Mouse (Mus musculus) forebrain, embryonic 12.5 days (tissue): ENCODE measurements around the gene Stx12. TPM values are rescaled to one million over a fixed set of nuclear protein-coding genes. Genes with fewer than 3 reads are reported as not detected.

Experiments used
- ATAC-seq: fragments of 200-750 bp; cut with Nextera tagmentation; 2 replicates; pipeline ENCODE4 v1.8.0; 2017; ENCODE audit warnings: moderate TSS enrichment; ENCODE audit not compliant: low FRiP score
- H3K27ac ChIP-seq: fragments of 300-500 bp; sonication (generic); 2 replicates; pipeline ENCODE4 v1.5.1; 2016; ENCODE audit warnings: mild to moderate bottlenecking
- H3K27me3 ChIP-seq: fragments of 300-500 bp; sonication (generic); 2 replicates; pipeline ENCODE4 v1.6.1; 2016; ENCODE audit warnings: mild to moderate bottlenecking
- H3K36me3 ChIP-seq: fragments of 300-500 bp; sonication (generic); replicated peaks from 2 replicates; pipeline ENCODE4 v1.6.1; 2016; ENCODE audit warnings: mild to moderate bottlenecking
- H3K4me1 ChIP-seq: fragments of 300-500 bp; sonication (generic); 2 replicates; pipeline ENCODE4 v1.6.1; 2016
- H3K4me2 ChIP-seq: fragments of 300-500 bp; sonication (generic); 2 replicates; pipeline ENCODE4 v1.6.1; 2016; ENCODE audit warnings: mild to moderate bottlenecking, moderate library complexity
- H3K4me3 ChIP-seq: fragments of 300-500 bp; sonication (generic); replicated peaks from 2 replicates; pipeline ENCODE4 v1.5.1; 2016; ENCODE audit warnings: mild to moderate bottlenecking
- H3K9ac ChIP-seq: fragments of 300-500 bp; sonication (generic); 2 replicates; pipeline ENCODE4 v1.6.1; 2016; ENCODE audit warnings: mild to moderate bottlenecking
- H3K9me3 ChIP-seq: fragments of 300-500 bp; sonication (generic); 2 replicates; pipeline ENCODE4 v1.6.1; 2016
- WGBS: fragments of 180-500 bp; shearing (Covaris S2); methylation state at CpG from one replicate; pipeline ENCODE4 v1.1.7; 2016; 5-methylcytosine and 5-hydroxymethylcytosine counted together
- polyA plus RNA-seq: library from polyadenylated mRNA; unstranded; fragments of >200 nt; fragmentation: Nextera tagmentation; extraction: Ambion mirVana; gene quantifications from 2 replicates; pipeline ENCODE4 v1.2.1, GENCODE M21; 2016

Gene Stx12
- polyA plus RNA-seq, 1 experiment from 2014 or later, result 94.7 TPM

DNA sequence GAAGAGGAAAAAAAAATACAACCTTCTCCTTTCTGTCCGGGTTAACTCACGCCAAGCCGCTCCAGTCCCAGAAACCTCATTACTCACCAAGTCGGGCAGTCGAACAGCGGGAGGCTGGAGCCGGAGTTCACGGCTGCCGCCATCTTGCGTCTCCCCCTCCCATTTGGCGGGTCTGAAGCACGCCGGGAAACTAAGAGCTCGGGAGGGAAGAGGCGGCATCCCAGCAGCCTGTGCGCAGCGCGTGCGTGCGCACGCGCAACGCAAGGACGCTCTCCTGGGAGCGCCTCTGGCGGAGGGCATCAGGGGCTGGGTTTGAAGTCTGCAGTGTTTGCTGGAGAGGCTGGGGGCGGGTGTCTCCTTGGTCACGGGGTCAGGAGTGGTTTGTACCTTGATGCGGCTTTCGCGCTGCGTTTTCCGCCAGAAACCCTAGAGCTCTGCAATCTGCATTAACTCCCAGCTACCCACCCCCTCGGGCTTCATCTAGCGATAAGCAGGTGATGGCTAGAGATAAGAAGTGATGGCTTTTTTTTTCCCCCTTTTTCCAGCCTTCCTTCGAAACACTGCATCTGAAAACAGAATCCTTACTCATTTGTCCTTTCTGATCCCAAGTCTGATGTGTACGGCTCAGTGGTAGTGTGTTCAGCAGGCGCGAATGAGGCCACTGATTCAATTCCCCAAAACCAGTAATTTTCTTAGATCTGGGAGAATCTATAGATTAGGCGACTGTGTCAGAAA is 41.2 kb downstream of the Stx12 start, which contains the start of gene Ppp1r8:
Ppp1r8 (minus strand) TSS at position 200 of the 735 bp plus-strand sequence.
- H3K4me2 ChIP-seq, result peak within 1 kb of the TSS; percentile 68
- peak within 1 kb of the TSS; percentile 88 for H3K4me3 ChIP-seq
- peak; percentile 98 for ATAC-seq
- H3K36me3 ChIP-seq, result peaks cover 32% of the 10 kb centered on the region
- H3K9me3 ChIP-seq, result no peaks in the 10 kb centered on the region
- H3K9ac ChIP-seq, result peak within 1 kb of the TSS; percentile 95
- H3K27me3 ChIP-seq, result no peaks in the 10 kb centered on the region
- peak within 1 kb of the TSS; percentile 84 for H3K27ac ChIP-seq
- peaks cover 24% of the 10 kb centered on the region for H3K4me1 ChIP-seq
- 1% methylated on average over 40 of the region's 40 CpGs for WGBS

DNA sequence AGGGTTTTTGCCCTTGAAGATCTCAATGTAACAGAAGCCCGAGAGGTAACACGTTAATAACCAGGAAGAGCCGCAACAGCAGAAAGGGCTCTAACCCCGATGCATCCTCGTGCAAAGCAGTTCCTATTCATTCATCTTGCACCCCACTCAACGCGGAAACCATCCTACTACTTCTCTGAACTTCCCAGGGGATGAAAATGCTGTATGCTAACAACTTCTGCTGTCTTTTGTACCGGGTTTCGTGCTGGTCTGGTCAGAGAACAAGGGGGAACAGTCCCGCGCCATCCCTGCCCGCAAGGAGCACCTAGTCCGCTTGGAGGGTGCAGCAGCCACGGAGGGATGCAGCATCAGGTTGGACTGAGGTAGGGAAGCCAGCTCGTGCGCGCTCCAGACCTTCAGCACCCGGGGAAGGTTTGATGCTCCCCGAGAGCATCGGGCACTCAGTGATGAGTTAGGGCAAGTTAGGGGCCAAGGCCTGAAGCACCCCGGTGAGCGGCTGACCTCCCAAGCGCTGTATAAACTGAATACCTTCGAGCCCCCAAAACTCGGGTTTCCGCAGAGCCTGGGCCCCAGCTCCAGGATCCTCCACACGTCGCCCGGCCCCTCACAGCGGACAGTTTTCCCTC is 41.9 kb downstream of the Stx12 start:
- Histone ChIP-seq H3K4me3 (peak overlapping the region; percentile 88), H3K36me3 (peaks cover 32% of the 10 kb centered on the region), H3K9me3 (no peaks in the 10 kb centered on the region), H3K4me1 (peaks cover 24% of the 10 kb centered on the region), H3K27me3 (no peaks in the 10 kb centered on the region), H3K27ac (peak overlapping the region; percentile 84), H3K4me2 (peak overlapping the region; percentile 68), H3K9ac (peak overlapping the region; percentile 95)
- WGBS, result under 1% methylated on average over 30 of the region's 30 CpGs
- ATAC-seq, result 0 out of 2 replicates have a peak, but pooled peaks have one; percentile 23

DNA sequence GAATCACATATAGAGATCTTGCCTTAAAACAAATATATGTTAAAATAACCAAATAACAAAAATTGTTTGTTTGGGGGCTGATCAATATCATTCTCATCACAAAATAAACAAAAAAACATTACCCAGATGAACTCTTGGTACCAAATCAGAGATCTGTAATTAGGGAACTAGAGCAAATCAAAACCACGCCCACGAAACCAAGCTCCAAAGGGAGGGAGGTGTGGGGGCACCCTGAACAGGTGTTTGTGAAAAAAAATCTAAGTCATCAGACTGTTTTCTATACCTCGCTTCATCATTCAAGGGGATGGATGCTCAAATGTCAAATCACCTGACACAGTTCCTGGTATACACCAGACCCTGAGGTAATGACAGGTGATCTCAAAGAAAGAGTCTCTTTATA is 42.8 kb downstream of the Stx12 start:
- WGBS, result 83% methylated on average over 3 of the region's 3 CpGs
- no peak for ATAC-seq

DNA sequence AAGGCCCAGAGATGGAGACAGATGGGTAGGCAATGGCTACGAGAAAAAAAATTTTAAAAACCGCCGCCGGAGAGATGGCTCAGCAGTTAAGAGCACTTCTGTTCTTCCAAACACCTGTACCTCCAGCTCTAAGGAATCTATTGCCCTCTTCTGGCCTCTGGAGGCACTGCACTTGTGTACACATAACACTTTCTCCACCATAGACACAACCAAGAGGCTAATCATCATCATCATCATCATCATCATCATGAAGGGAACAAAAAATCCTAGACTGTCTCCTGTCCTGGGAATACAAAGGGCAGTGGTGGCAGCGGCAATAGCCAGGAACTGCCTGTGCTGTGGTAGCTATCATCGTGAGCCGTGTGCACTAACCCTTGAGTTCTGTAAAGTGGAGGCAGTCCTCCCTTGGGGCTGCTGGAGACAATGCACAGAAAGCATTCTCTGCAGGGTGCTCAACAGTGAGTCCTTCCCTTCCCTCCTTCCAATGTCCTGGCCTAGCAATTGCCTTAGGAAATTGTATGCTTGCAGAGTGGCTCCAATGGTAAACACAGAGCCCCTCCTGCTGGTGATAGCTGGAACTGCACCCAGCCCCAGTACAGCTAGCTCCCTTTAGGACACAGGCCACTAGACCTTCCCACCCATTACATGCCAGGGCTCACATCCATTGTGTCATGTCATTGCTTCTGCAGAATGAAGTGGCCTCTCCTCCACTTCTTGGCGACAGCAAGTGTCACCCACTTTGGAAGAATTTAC is 60.5 kb downstream of the Stx12 start:
- no peak overlapping the region for H3K4me3 ChIP-seq
- H3K9ac ChIP-seq, result no peak overlapping the region
- no peak overlapping the region for H3K27ac ChIP-seq
- WGBS, result 80% methylated on average over 8 of the region's 8 CpGs
- peaks cover 9% of the 10 kb centered on the region; the same call in 1 of the 2 replicates for H3K9me3 ChIP-seq
- H3K36me3 ChIP-seq, result peaks cover 46% of the 10 kb centered on the region
- no peaks in the 10 kb centered on the region for H3K4me1 ChIP-seq
- no peaks in the 10 kb centered on the region for H3K27me3 ChIP-seq
- no peak for ATAC-seq
- no peak overlapping the region for H3K4me2 ChIP-seq

More for the DNA sequence above, 42.8 kb downstream of the Stx12 start:
- Histone ChIP-seq H3K9ac (peak overlapping the region; percentile 95), H3K27ac (no peak overlapping the region), H3K4me1 (peaks cover 24% of the 10 kb centered on the region), H3K4me3 (peak overlapping the region; percentile 88), H3K27me3 (no peaks in the 10 kb centered on the region), H3K4me2 (peak overlapping the region; percentile 68), H3K9me3 (no peaks in the 10 kb centered on the region), H3K36me3 (peaks cover 41% of the 10 kb centered on the region)

DNA sequence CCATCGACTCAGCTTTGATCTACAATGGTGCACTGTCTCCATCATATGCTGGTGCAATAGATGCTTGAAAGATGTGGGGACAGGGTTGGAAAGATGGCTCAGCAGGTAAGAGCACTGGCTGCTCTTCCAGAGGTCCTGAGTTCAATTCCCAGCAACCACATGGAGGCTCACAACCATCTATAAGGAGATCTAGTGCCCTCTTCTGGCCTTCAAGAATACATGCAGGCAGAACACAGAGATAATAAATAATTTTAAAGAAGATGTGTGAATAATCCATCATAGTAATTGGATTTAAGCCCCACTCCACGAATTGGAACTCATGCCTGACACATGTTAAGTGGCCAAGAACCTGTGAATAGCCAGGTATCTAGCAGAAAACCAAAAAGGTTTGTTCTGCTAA is 65.9 kb downstream of the Stx12 start:
- Histone ChIP-seq H3K4me3 (no peak overlapping the region), H3K4me1 (no peaks in the 10 kb centered on the region), H3K9me3 (peaks cover 13% of the 10 kb centered on the region; the same call in 1 of the 2 replicates), H3K9ac (no peak overlapping the region), H3K36me3 (no peaks in the 10 kb centered on the region), H3K4me2 (no peak overlapping the region), H3K27me3 (no peaks in the 10 kb centered on the region), H3K27ac (no peak overlapping the region)
- no peak for ATAC-seq
- WGBS, result 56% methylated on average over 2 of the region's 2 CpGs

DNA sequence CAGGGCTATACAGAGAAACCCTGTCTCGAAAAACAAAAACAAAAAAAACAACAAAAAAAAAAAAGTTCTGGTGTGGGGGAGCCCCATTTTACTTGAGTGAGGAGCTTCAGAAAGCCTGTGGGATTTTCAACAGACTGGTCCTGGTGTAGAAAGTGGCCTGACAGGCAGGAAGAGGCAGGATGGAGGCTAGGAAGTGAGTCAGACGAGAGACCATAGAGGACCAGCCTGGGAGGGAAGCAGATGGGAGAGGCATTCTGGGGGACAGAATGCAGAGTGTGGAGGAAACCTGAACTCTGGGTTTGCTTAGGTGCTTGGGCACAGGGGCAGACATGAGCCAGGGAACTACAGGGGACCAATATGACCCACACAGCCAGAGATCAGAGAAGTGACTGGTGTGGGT is 67.5 kb downstream of the Stx12 start:
- H3K9ac ChIP-seq, result no peak overlapping the region
- no peak overlapping the region for H3K4me2 ChIP-seq
- no peak for ATAC-seq
- 77% methylated on average over 2 of the region's 2 CpGs for WGBS
- no peaks in the 10 kb centered on the region for H3K4me1 ChIP-seq
- no peaks in the 10 kb centered on the region for H3K27me3 ChIP-seq
- H3K4me3 ChIP-seq, result no peak overlapping the region
- H3K9me3 ChIP-seq, result peaks cover 13% of the 10 kb centered on the region; the same call in 1 of the 2 replicates
- H3K27ac ChIP-seq, result no peak overlapping the region
- H3K36me3 ChIP-seq, result no peaks in the 10 kb centered on the region

DNA sequence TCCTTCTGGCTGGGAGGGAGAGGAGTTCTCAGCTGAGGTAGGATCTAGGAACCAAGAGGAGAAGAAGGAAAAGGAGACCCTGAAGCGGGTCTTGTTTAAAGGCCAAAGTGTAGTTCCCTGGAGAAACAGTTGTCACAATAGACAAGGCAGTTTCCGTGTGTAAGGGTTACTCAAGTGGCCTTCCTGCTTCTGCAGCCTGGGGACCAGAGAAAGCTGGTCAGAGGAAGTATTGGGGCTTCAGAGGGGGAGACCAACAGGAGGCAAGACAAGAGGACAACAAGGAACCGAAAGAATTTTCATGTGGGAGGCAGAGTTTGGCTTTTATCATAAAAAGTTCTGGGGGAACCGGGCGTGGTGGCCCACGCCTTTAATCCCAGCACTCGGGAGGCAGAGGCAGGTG is 67.9 kb downstream of the Stx12 start:
- H3K9ac ChIP-seq, result no peak overlapping the region
- no peak overlapping the region for H3K27ac ChIP-seq
- no peaks in the 10 kb centered on the region for H3K36me3 ChIP-seq
- no peak overlapping the region for H3K4me2 ChIP-seq
- H3K4me3 ChIP-seq, result no peak overlapping the region
- no peak for ATAC-seq
- 90% methylated on average over 7 of the region's 7 CpGs for WGBS
- H3K27me3 ChIP-seq, result no peaks in the 10 kb centered on the region
- no peaks in the 10 kb centered on the region for H3K4me1 ChIP-seq
- peaks cover 13% of the 10 kb centered on the region; the same call in 1 of the 2 replicates for H3K9me3 ChIP-seq

DNA sequence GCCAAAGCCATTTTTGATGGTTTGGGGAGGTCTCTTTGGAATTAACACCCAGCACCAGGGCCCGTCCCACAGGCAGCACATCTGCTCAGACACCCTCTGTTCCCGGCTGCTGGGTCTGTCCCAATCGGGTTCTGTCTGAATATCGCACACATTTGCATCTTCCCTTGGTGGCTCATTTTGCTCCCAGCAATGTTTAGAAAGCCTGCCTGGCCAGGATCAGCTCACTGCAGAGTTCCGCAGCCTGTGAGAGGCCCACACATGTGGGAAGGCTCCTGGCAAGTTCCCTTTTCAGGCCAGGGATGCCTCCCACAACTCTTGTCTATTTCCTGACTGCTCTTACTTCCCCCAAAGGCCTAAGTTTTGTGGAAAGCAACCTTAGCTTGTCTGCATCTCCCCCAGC is 74.7 kb downstream of the Stx12 start:
- ATAC-seq, result no peak
- H3K4me3 ChIP-seq, result no peak overlapping the region
- 87% methylated on average over 5 of the region's 5 CpGs for WGBS

DNA sequence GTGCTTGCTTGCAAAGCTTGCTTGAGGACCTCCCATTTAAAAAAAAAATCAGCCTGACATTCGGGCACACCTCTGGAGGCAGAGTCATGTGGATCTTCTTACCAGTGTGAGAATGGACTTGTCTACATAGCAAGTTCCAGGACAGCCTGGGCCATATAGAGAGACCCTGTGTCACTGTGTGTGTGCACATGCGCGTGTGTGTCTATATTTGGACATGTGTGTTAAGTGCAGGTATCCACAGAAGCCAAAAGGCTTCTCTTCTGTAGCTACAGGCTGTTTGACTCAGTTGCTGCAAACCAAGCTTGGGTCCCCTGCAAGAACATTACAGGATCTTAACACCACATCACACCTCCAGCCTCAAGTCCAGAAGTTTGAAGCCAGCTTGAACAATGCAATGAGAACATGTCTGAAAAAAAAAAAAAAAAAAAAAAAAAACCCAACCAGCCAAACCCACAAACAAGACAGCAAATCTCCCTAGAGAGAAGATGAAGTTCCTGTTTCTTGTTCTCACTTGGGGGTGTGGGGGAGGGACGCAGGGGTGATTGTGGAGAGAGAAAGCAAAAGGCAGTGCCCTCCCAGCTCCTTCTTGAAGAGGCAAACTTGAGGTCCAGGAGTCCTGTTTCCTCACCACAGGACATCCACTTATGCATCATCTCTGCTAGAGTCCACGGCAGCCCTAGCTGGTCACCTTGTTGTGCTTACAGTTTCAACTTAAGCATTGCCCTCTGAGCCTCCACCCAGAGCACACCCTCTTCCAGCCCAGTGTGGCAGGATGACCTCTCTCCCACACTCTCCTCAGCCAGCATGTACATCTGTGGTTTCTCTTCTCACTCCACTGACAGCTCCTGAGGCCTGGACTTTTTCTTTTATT is 76.3 kb downstream of the Stx12 start:
- Histone ChIP-seq H3K27ac (no peak overlapping the region), H3K36me3 (no peaks in the 10 kb centered on the region), H3K9ac (no peak overlapping the region), H3K4me2 (no peak overlapping the region), H3K4me3 (no peak overlapping the region), H3K4me1 (no peaks in the 10 kb centered on the region), H3K27me3 (no peaks in the 10 kb centered on the region), H3K9me3 (peaks cover 4% of the 10 kb centered on the region; the same call in 1 of the 2 replicates)
- ATAC-seq, result no peak
- 85% methylated on average over 5 of the region's 5 CpGs for WGBS

More for the DNA sequence above, 74.7 kb downstream of the Stx12 start:
- Histone ChIP-seq H3K27ac (no peak overlapping the region), H3K9ac (no peak overlapping the region), H3K36me3 (no peaks in the 10 kb centered on the region), H3K27me3 (no peaks in the 10 kb centered on the region), H3K4me1 (no peaks in the 10 kb centered on the region), H3K4me2 (no peak overlapping the region), H3K9me3 (peaks cover 4% of the 10 kb centered on the region; the same call in 1 of the 2 replicates)

DNA sequence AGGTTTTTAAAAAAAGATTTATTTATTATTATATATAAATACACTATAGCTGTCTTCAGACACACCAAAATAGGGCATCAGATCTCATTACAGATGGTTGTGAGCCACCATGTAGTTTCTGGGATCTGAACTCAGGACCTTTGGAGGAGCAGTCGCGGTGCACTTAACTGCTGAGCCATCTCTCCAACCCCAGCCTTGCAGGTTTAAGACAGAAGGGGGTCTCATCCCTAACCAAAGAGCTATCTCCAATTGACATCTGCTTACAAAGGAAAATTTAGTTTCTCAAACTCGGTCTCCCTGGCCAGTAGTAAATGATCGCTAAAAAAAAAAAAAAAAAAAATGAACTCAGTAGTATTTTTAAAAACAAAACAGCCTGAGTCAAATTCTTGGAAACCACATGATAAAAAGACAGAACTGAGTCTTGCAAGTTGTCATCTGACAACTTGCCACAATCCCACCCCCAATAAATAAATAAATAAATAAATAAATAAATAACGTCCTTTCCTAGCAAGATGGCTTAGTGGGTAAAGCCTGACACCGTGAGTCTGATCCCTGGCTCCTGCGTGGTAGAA is 77.6 kb downstream of the Stx12 start:
- Histone ChIP-seq H3K9ac (no peak overlapping the region), H3K4me1 (no peaks in the 10 kb centered on the region), H3K27me3 (no peaks in the 10 kb centered on the region), H3K27ac (no peak overlapping the region), H3K4me2 (no peak overlapping the region), H3K4me3 (no peak overlapping the region), H3K9me3 (peaks cover 4% of the 10 kb centered on the region; the same call in 1 of the 2 replicates), H3K36me3 (no peaks in the 10 kb centered on the region)
- ATAC-seq, result no peak
- 94% methylated on average over 7 of the region's 7 CpGs for WGBS

DNA sequence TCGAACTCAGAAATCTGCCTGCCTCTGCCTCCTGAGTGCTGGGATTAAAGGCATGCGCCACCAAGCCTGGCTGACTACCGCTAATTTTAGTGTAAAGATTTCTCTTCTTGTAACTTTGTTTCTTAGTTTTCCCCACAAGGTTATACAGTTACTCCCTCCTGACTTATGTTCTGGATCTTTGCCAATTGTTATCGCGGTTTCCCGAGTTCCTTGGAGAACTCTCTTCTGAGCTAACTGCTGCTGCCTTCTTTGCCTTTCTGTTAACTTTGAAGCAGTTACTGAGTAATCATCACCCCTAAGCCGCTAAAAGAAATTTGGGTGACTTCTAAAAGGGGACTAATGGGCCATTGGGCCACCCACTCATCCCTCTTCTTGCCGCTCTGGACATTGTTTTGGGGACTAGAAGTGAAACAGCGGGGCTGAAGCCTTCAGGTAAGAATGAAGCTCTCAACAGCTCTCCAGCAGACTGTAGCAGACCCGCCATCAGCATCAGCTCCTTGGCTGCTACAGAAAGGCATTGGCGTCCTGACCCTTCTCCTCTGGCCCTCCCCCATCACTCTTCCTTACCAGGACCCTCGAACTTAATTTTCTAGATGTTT is 78.6 kb downstream of the Stx12 start:
- Histone ChIP-seq H3K4me2 (no peak overlapping the region), H3K27ac (no peak overlapping the region), H3K27me3 (no peaks in the 10 kb centered on the region), H3K4me3 (no peak overlapping the region), H3K9ac (no peak overlapping the region), H3K9me3 (peaks cover under 1% of the 10 kb centered on the region; the same call in 1 of the 2 replicates), H3K4me1 (no peaks in the 10 kb centered on the region), H3K36me3 (no peaks in the 10 kb centered on the region)
- ATAC-seq, result no peak
- WGBS, result 91% methylated on average over 12 of the region's 12 CpGs
